Mouse (Mus musculus) frontal cortex, postnatal 14 days (tissue): ENCODE measurements around the gene Anks1b.

Experiments
- DNase-seq, 2 experiments: peaks; one replicate each; pipeline ENCODE4 v3.0.0; 2022; ENCODE audit warnings: low spot score in 2 of 2

The Anks1b gene

GRCm38 (mm10) chr10:90808616-90809310 is 935.5 kb downstream of the Anks1b start:
- DNase-seq: no peak

- no peak for DNase-seq
These were observed 936.7 kb downstream of the Anks1b start for GRCm38 (mm10) chr10:90809911-90810590.

DNA sequence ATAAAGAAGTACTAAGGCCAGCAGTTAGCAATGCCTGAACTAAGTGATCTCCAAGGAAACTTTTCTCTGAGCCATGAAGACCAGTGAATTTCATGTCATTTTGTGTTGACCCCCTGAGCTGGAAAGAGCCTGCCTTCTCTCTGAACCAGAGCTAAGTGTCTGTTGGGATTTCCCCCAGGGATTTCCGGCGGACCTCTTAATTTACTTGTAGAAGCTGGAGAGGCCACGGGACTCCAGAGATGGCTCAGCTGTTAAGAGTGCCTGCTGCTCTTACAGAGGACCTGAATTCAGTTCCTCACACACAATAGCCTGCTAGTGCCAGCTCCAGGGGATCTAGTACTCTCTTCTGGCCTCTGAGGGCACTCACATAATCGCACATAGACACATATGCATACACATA is 938.1 kb downstream of the Anks1b start:
- no peak for DNase-seq

DNA sequence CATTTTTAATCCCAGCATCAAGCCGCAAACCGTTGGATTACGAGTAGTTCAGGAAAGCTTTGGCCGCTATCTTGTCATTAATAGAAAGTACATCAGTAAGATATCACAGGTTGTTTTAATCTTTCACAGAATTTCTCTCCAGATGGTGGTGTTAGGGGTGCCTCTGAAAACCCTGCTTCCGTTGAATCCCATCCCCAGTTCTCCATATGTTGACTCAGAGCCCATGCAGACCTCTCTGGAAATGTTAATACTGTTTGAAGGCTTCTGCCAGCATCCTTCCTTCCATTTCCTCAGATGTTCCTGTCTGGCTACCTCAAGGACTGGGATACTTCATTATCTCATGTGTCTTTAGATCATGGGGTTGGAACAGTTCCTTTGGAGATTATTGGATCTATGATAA is 940.0 kb downstream of the Anks1b start:
- DNase-seq: no peak

GRCm38 (mm10) chr10:90814412-90814811 is 941.1 kb downstream of the Anks1b start:
- no peak for DNase-seq

- no peak for DNase-seq
These were observed 945.1 kb downstream of the Anks1b start for GRCm38 (mm10) chr10:90818246-90818937.

- no peak for DNase-seq
These were observed 950.1 kb downstream of the Anks1b start for GRCm38 (mm10) chr10:90823438-90823837.

DNA sequence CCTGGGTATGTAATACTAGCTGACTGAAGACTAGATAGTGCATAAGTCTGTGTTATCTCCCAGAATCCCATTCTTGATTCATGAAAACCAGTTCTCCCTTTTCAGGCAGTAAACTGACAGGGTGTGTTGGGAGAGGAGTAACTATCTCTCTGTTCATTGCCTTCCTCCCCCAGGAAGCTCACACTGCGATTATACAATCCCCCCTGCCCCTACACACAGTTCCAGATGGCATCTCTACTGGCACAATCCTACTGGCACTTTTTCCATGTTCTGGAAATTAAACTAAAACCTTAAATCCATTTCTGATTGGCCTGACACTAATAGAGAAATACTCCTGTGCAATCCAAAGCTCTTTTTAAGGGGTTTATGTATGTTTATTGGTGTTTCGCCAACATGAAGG is 951.4 kb downstream of the Anks1b start:
- DNase-seq: no peak

- no peak for DNase-seq
These were observed 953.6 kb downstream of the Anks1b start for GRCm38 (mm10) chr10:90826939-90827338.

- peak; percentile 44 to 45 for DNase-seq
These were observed 955.5 kb downstream of the Anks1b start for GRCm38 (mm10) chr10:90828581-90829393.

GRCm38 (mm10) chr10:90829394-90830267 is 956.3 kb downstream of the Anks1b start:
- peak; percentile 39 to 42 for DNase-seq

- DNase-seq: no peak
These were observed 956.9 kb downstream of the Anks1b start for GRCm38 (mm10) chr10:90830268-90830585.

- DNase-seq: peak; percentile 29 to 39
These were observed 957.4 kb downstream of the Anks1b start for GRCm38 (mm10) chr10:90830591-90831287.

- DNase-seq: no peak
These were observed 957.9 kb downstream of the Anks1b start for GRCm38 (mm10) chr10:90831288-90831626.

- no peak for DNase-seq
These were observed 961.0 kb downstream of the Anks1b start for GRCm38 (mm10) chr10:90834306-90834705.

- no peak for DNase-seq
These were observed 961.9 kb downstream of the Anks1b start for GRCm38 (mm10) chr10:90835195-90835594.

GRCm38 (mm10) chr10:90839611-90840335 is 966.5 kb downstream of the Anks1b start:
- no peak for DNase-seq

- no peak for DNase-seq
These were observed 969.1 kb downstream of the Anks1b start for GRCm38 (mm10) chr10:90842398-90842797.

DNA sequence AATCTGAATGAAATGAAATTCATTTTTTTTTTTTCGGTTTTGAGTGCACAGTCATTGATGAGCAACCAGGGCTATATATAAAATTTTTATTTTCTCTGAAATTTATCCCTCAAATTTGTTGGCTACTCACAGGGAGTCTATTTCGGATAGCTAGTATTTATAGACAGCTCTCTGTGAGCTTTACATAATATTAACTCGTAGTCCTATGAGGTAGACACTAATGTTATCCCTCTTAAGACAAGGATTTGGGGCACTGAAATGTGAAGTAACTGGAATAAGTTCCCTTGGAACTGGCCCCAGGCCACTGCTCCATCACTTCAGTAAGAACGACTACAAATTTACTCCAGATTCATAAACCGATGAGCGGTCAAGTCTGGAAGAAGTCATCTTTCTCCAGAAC is 977.8 kb downstream of the Anks1b start:
- DNase-seq: no peak

GRCm38 (mm10) chr10:90851999-90852398 is 978.7 kb downstream of the Anks1b start:
- no peak for DNase-seq
